9 mouse cellular contexts compared by ENCODE assay signal in genomic region chr9:37349050-37349449, GRCm38 (mm10). TPM values are rescaled to one million over a fixed set of nuclear protein-coding genes. Genes with fewer than 3 reads are reported as not detected.
A peak's percentile ranks its signal among the peaks of the same experiment; 100 is the strongest.
DNase-seq lines count a peak whose midpoint lies in the region; ATAC-seq and TF ChIP-seq lines count a peak whose summit lies in the region.
"Had no signal": no experiment of that assay in that cellular context is flagged by ENCODE, and none has a peak within 500 bp of the region (broad histone marks: within the 10 kb centered on the region; RNA-seq: fewer than 3 reads in every experiment).

No protein-coding gene starts in this region.

- H3K9ac ChIP-seq in hindbrain, embryonic 14.5 days: peak overlapping the region; percentile 73
- H3K9ac ChIP-seq in midbrain, embryonic 14.5 days (replicated peaks; ENCODE audit: low read length): peak overlapping the region; percentile 66

- no peaks in the 10 kb centered on the region for H3K9me3 ChIP-seq in hindbrain, embryonic 14.5 days (ENCODE audit: control insufficient read depth, low read length)
- no peaks in the 10 kb centered on the region for H3K9me3 ChIP-seq in midbrain, embryonic 14.5 days (ENCODE audit: control insufficient read depth, low read length)

- no peak for TF ChIP-seq CTCF in kidney, adult 2 months (conservative IDR thresholded peaks at IDR 0.05; ENCODE audit: insufficient read depth, insufficient read length, low read depth, low read length)

- no peaks in the 10 kb centered on the region for H3K36me3 ChIP-seq in kidney, adult 2 months (ENCODE audit: control insufficient read depth, insufficient read depth, low read length)
- no peaks in the 10 kb centered on the region for H3K36me3 ChIP-seq in hindbrain, embryonic 14.5 days (replicated peaks; ENCODE audit: control insufficient read depth, insufficient read depth)
- H3K36me3 ChIP-seq in midbrain, embryonic 14.5 days (ENCODE audit: control insufficient read depth, insufficient read depth, low read length): no peaks in the 10 kb centered on the region

- 96% methylated on average over 3 of the region's 3 CpGs for WGBS in kidney, adult 2 months
- 93% methylated on average over 3 of the region's 3 CpGs for WGBS in hindbrain, embryonic 14.5 days
- WGBS in midbrain, embryonic 14.5 days: 95% methylated on average over 3 of the region's 3 CpGs

- no peak overlapping the region for H3K27ac ChIP-seq in kidney, adult 2 months (ENCODE audit: insufficient read depth, low read depth, low read length)
- H3K27ac ChIP-seq in brown adipose tissue, adult 24 weeks (replicated peaks; ENCODE audit: low read depth, low read length): no peak overlapping the region; the same call in 1 of the 2 replicates
- H3K27ac ChIP-seq in hindbrain, embryonic 14.5 days: peak overlapping the region; percentile 88; the same call in 1 of the 2 replicates
- peak overlapping the region; percentile 89 for H3K27ac ChIP-seq in midbrain, embryonic 14.5 days (replicated peaks; ENCODE audit: low read depth, low read length)

- H3K4me3 ChIP-seq in kidney, adult 2 months (ENCODE audit: insufficient read depth, low read depth, low read length): peak overlapping the region; percentile 95; the same call in 1 of the 2 replicates
- H3K4me3 ChIP-seq in brown adipose tissue, adult 24 weeks (ENCODE audit: insufficient read depth, low read depth, low read length): peak overlapping the region; percentile 84
- H3K4me3 ChIP-seq in hindbrain, embryonic 14.5 days (replicated peaks; ENCODE audit: low read length): peak overlapping the region; percentile 56
- peak overlapping the region; percentile 48 for H3K4me3 ChIP-seq in midbrain, embryonic 14.5 days (replicated peaks; ENCODE audit: low read depth, low read length)

- H3K4me2 ChIP-seq in hindbrain, embryonic 14.5 days (replicated peaks): peak overlapping the region; percentile 73
- peak overlapping the region; percentile 65 for H3K4me2 ChIP-seq in midbrain, embryonic 14.5 days (ENCODE audit: low read length)

- DNase-seq in kidney, adult 2 months: no peak
- DNase-seq in kidney, postnatal 14 days: no peak
- no peak for DNase-seq in hindbrain, embryonic 14.5 days (ENCODE audit: low spot score)
- no peak for DNase-seq in midbrain, embryonic 14.5 days
- DNase-seq in adrenal gland, adult (ENCODE audit: inconsistent age in 2 of 2, low spot score in 1 of 2): no peak
- no peak for DNase-seq in cerebellum, postnatal 36 days
- DNase-seq in thymus, postnatal 14 days: no peak
- DNase-seq: gastrocnemius, postnatal 10 days had no signal

- TF ChIP-seq POLR2A in kidney, adult 2 months (IDR thresholded peaks at IDR 0.05; ENCODE audit: low read depth, low read length): no peak

- no peak for ATAC-seq in hindbrain, embryonic 14.5 days (ENCODE audit: low FRiP score)
- ATAC-seq in midbrain, embryonic 14.5 days (ENCODE audit: low FRiP score, low TSS enrichment): no peak

- no peaks in the 10 kb centered on the region for H3K27me3 ChIP-seq in kidney, adult 2 months (replicated peaks; ENCODE audit: control insufficient read depth, insufficient read depth, low read length)
- no peaks in the 10 kb centered on the region for H3K27me3 ChIP-seq in hindbrain, embryonic 14.5 days (ENCODE audit: control insufficient read depth, insufficient read depth, low read length)
- H3K27me3 ChIP-seq in midbrain, embryonic 14.5 days (ENCODE audit: control insufficient read depth, insufficient read depth, low read length): no peaks in the 10 kb centered on the region

- H3K4me1 ChIP-seq in kidney, adult 2 months (ENCODE audit: control insufficient read depth, insufficient read depth, low read length): no peaks in the 10 kb centered on the region; the same call in 1 of the 2 replicates
- H3K4me1 ChIP-seq in brown adipose tissue, adult 24 weeks (ENCODE audit: control insufficient read depth, insufficient read depth, insufficient read length, low read length): no peaks in the 10 kb centered on the region
- peaks cover 13% of the 10 kb centered on the region for H3K4me1 ChIP-seq in hindbrain, embryonic 14.5 days (replicated peaks; ENCODE audit: control insufficient read depth, insufficient read depth, low read length)
- H3K4me1 ChIP-seq in midbrain, embryonic 14.5 days (ENCODE audit: control insufficient read depth, insufficient read depth, low read length): peaks cover 11% of the 10 kb centered on the region

RNA-seq across cellular contexts. Expression of gene Ccdc15, which starts 0.8 kb away (rescaled TPM):
- 0.64 TPM in 2 replicates for polyA plus RNA-seq in kidney, adult 2 months (2012; rRNA removed)
- 1.4 and 1.5 TPM in 2 replicates for polyA plus RNA-seq in brown adipose tissue, adult 24 weeks (2012; ENCODE audit: insufficient read depth, insufficient read length, missing spikeins)
- 6.6 and 7.0 TPM in 2 replicates for polyA plus RNA-seq in hindbrain, embryonic 14.5 days (2014; fragmentation: Nextera tagmentation; extraction: Ambion mirVana)
- 8.5 and 9.4 TPM in 2 replicates for polyA plus RNA-seq in midbrain, embryonic 14.5 days (2014; fragmentation: Nextera tagmentation; extraction: Ambion mirVana)

RNA-seq across cellular contexts. Expression of gene Hepacam, which starts 18.1 kb away (rescaled TPM):
- 0.03 and 0.09 TPM in 2 replicates for polyA plus RNA-seq in kidney, adult 2 months (2012; rRNA removed)
- polyA plus RNA-seq in brown adipose tissue, adult 24 weeks (2012; ENCODE audit: insufficient read depth, insufficient read length, missing spikeins): not detected in 2 replicates
- polyA plus RNA-seq in hindbrain, embryonic 14.5 days (2014; fragmentation: Nextera tagmentation; extraction: Ambion mirVana): 16.8 and 18.5 TPM in 2 replicates
- 6.1 and 11.9 TPM in 2 replicates for polyA plus RNA-seq in midbrain, embryonic 14.5 days (2014; fragmentation: Nextera tagmentation; extraction: Ambion mirVana)

RNA-seq across cellular contexts. Expression of gene Robo4, which starts 52.6 kb away (rescaled TPM):
- polyA plus RNA-seq in kidney, adult 2 months (2012; rRNA removed): 25.4 and 27.6 TPM in 2 replicates
- polyA plus RNA-seq in brown adipose tissue, adult 24 weeks (2012; ENCODE audit: insufficient read depth, insufficient read length, missing spikeins): 5.8 and 9.8 TPM in 2 replicates
- 4.8 and 5.9 TPM in 2 replicates for polyA plus RNA-seq in hindbrain, embryonic 14.5 days (2014; fragmentation: Nextera tagmentation; extraction: Ambion mirVana)
- polyA plus RNA-seq in midbrain, embryonic 14.5 days (2014; fragmentation: Nextera tagmentation; extraction: Ambion mirVana): 2.6 and 4.5 TPM in 2 replicates

Comparison
In these comparisons a context has a peak if more than half of its experiments do, and no peak if none do; other contexts are left out.
1. H3K27ac ChIP-seq: peak in hindbrain, embryonic 14.5 days (single experiment) and midbrain, embryonic 14.5 days (single experiment); none in kidney, adult 2 months (single experiment) and brown adipose tissue, adult 24 weeks (single experiment).
2. Peak in every context shown above with its lines, with median percentiles within 50 percentile points of each other: H3K4me3 ChIP-seq.